Mouse (Mus musculus): Measurements from ENCODE around the gene Pola1.

DNA sequence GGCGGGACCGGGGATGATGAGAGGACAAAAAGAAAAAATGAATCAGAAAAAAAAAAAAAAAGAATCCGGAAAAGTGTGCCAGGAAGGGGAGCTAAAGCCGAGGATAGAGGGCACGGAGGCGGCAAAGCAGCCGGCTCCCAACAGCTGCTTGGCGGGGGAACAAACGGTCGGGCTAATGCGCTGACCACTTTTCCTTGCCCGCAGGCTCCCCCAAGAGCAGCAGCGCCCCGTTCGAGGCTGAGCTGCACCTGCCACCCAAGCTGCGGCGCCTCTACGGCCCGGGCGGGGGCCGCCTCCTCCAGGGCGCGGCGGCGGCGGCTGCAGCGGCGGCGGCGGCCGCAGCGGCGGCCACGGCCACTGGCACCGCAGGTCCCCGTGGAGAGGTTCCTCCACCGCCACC is 343.6 kb downstream of the Pola1 start:
- TF ChIP-seq MYOG (IDR thresholded peaks at IDR 0.05; ENCODE audit: control insufficient read depth, extremely low read depth, insufficient read length) (no peak), CTCF (IDR thresholded peaks at IDR 0.05; ENCODE audit: control insufficient read depth, insufficient read depth, insufficient read length) (no peak), MAX (IDR thresholded peaks at IDR 0.05) (no peak)
